Mouse (Mus musculus) kidney, embryonic 15.5 days (tissue): ENCODE data around the gene Timm44. TPM values are rescaled to one million over a fixed set of nuclear protein-coding genes. Genes with fewer than 3 reads are reported as not detected.

Source experiments
- ATAC-seq: fragments of 200-750 bp; cut with Nextera tagmentation; replicated peaks from 2 replicates; pipeline ENCODE4 v1.8.0; 2017; ENCODE audit warnings: moderate TSS enrichment; ENCODE audit not compliant: low FRiP score
- H3K27ac ChIP-seq: fragments of 300-500 bp; sonication (generic); 2 replicates; pipeline ENCODE4 v1.5.1; 2015; ENCODE audit warnings: mild to moderate bottlenecking, inconsistent platforms
- H3K27me3 ChIP-seq: fragments of 300-500 bp; sonication (generic); 2 replicates; pipeline ENCODE4 v1.6.1; 2015; ENCODE audit warnings: inconsistent platforms
- H3K36me3 ChIP-seq: fragments of 300-500 bp; sonication (generic); 2 replicates; pipeline ENCODE4 v1.6.1; 2015; ENCODE audit warnings: inconsistent platforms
- H3K4me1 ChIP-seq: fragments of 300-500 bp; sonication (generic); 2 replicates; pipeline ENCODE4 v1.6.1; 2015; ENCODE audit warnings: inconsistent platforms
- H3K4me2 ChIP-seq: fragments of 300-500 bp; sonication (generic); 2 replicates; pipeline ENCODE4 v1.6.1; 2015; ENCODE audit warnings: moderate library complexity, mild to moderate bottlenecking, inconsistent platforms
- H3K4me3 ChIP-seq: fragments of 300-500 bp; sonication (generic); replicated peaks from 2 replicates; pipeline ENCODE4 v1.5.1; 2015; ENCODE audit warnings: mild to moderate bottlenecking, inconsistent platforms
- H3K9ac ChIP-seq: fragments of 300-500 bp; sonication (generic); 2 replicates; pipeline ENCODE4 v1.6.1; 2015; ENCODE audit warnings: mild to moderate bottlenecking, inconsistent platforms
- H3K9me3 ChIP-seq: fragments of 300-500 bp; sonication (generic); replicated peaks from 2 replicates; pipeline ENCODE4 v1.6.1; 2016; ENCODE audit warnings: inconsistent platforms
- WGBS: fragments of 180-500 bp; shearing (Covaris S2); methylation state at CpG from one replicate; pipeline ENCODE4 v1.1.7; 2015; ENCODE audit warnings: mixed read lengths; 5-methylcytosine and 5-hydroxymethylcytosine counted together
- polyA plus RNA-seq: library from polyadenylated mRNA; unstranded; fragments of >200 nt; fragmentation: Nextera tagmentation; extraction: Ambion mirVana; gene quantifications from 2 replicates; pipeline ENCODE4 v1.2.1, GENCODE M21; 2015

Gene Timm44
- polyA plus RNA-seq, 1 experiment from 2014 or later = 69.5 TPM

DNA sequence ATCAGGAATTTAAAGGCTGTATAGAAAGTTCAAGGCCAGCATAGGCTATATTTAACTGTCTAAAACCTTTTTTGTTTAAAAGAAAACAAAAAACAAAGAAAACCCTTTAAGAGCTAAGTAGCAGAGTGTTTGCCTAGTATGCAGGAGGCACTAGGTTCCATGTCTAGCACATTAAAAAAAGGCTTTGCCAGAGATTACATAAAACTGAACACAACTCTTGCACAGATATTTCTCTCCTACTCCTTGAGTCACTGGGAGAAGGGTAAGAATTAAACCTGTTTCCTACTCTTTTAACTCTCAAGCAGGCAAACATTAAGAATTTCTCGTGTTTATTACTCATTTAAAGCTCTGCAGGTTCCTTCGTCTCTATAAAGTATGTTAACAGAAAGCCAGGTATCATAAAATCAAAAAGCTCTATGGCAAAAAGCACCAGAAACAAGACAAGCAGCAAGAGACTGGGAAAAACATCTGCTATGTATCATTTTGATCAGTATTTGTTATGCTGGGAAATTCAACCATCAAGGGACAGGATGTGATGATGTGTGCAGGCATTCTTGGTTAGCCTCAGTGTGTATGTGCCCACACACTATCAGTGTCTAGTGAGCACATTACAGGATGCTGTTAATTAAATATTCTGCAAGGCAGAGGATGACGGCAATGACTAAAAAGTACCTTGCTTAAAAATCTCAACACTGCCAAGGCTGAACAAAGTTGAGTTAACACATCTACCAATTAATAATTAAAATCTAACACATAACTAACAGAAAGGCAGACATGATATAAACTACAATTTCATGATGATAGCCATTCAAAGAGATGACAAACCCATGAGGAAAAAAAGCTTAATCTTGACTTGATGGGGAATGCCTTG lies 37.8 kb upstream of the Timm44 start:
- WGBS = 78% methylated on average over 3 of the region's 3 CpGs

DNA sequence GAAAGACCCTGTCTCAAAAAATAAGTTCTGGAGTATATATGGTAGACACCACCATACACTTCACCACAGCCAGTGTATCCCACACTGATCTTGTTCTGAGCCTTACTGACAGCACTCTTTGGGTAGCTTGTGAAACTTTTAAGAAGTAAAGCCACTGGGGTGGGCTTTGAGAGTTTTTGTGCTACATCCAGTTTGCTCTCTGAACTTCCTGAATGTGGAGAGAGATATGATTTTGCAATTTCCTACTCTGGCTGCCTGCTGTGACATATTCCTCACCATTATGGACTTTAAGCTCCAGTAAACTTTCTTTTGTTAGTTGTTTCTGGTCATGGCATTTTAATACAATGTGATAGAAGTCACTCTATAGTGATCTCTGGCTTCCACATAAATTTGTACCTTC lies 36.4 kb upstream of the Timm44 start:
- Histone ChIP-seq H3K27me3 (no peaks in the 10 kb centered on the region), H3K9ac (no peak overlapping the region), H3K4me2 (no peak overlapping the region), H3K9me3 (no peaks in the 10 kb centered on the region), H3K4me3 (no peak overlapping the region), H3K36me3 (peaks cover 50% of the 10 kb centered on the region), H3K27ac (no peak overlapping the region), H3K4me1 (no peaks in the 10 kb centered on the region)
- ATAC-seq = no peak

More for the DNA sequence above, 37.8 kb upstream of the Timm44 start:
- Histone ChIP-seq H3K27ac (no peak overlapping the region), H3K4me2 (no peak overlapping the region), H3K4me3 (no peak overlapping the region), H3K9ac (no peak overlapping the region), H3K36me3 (peaks cover 37% of the 10 kb centered on the region), H3K4me1 (0 out of 2 replicates have a peak, but pooled peaks cover 3% of the 10 kb centered on the region), H3K27me3 (no peaks in the 10 kb centered on the region), H3K9me3 (no peaks in the 10 kb centered on the region)
- no peak for ATAC-seq

DNA sequence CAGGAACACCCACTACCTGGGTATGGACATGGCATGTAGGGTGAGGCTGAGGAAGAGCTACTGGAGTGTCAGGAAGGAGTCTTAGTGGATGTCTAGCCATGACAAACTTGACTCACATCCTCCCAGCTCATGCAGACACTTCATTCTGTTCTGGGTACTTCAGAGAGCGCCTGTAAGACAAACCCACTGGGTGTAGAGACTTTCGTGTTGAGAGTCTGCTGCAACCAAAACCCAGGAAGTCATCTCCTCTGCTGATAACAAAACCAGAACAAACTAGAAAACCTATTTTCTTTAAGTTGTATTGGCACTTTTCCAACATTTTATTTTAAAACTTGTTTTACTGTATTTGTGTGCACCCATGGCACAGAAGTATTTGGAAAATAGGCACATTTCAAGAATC lies 30.1 kb upstream of the Timm44 start:
- no peak for ATAC-seq
- no peaks in the 10 kb centered on the region for H3K27me3 ChIP-seq
- no peak overlapping the region for H3K27ac ChIP-seq
- H3K4me2 ChIP-seq = no peak overlapping the region
- 83% methylated on average over 2 of the region's 2 CpGs for WGBS
- H3K4me1 ChIP-seq = no peaks in the 10 kb centered on the region
- no peaks in the 10 kb centered on the region for H3K9me3 ChIP-seq
- H3K4me3 ChIP-seq = no peak overlapping the region
- peaks cover 99% of the 10 kb centered on the region for H3K36me3 ChIP-seq
- no peak overlapping the region for H3K9ac ChIP-seq

- ATAC-seq = no peak
- H3K27ac ChIP-seq = no peak overlapping the region
- no peak overlapping the region for H3K4me3 ChIP-seq
- H3K4me1 ChIP-seq = no peaks in the 10 kb centered on the region
- H3K27me3 ChIP-seq = no peaks in the 10 kb centered on the region
- no peaks in the 10 kb centered on the region for H3K9me3 ChIP-seq
- H3K9ac ChIP-seq = no peak overlapping the region
- no peak overlapping the region for H3K4me2 ChIP-seq
- H3K36me3 ChIP-seq = peaks cover 99% of the 10 kb centered on the region
- WGBS = 82% methylated on average over 3 of the region's 3 CpGs
These were observed 28.4 kb upstream of the Timm44 start for GRCm38 (mm10) chr8:4304124-4304547.

- no peaks in the 10 kb centered on the region for H3K4me1 ChIP-seq
- H3K27ac ChIP-seq = no peak overlapping the region
- peaks cover 100% of the 10 kb centered on the region for H3K36me3 ChIP-seq
- H3K27me3 ChIP-seq = no peaks in the 10 kb centered on the region
- no peak overlapping the region for H3K4me3 ChIP-seq
- H3K9me3 ChIP-seq = no peaks in the 10 kb centered on the region
- 96% methylated on average over 4 of the region's 4 CpGs for WGBS
- no peak overlapping the region for H3K9ac ChIP-seq
- no peak overlapping the region for H3K4me2 ChIP-seq
- ATAC-seq = no peak
These were observed 22.1 kb upstream of the Timm44 start for GRCm38 (mm10) chr8:4297822-4298221.

DNA sequence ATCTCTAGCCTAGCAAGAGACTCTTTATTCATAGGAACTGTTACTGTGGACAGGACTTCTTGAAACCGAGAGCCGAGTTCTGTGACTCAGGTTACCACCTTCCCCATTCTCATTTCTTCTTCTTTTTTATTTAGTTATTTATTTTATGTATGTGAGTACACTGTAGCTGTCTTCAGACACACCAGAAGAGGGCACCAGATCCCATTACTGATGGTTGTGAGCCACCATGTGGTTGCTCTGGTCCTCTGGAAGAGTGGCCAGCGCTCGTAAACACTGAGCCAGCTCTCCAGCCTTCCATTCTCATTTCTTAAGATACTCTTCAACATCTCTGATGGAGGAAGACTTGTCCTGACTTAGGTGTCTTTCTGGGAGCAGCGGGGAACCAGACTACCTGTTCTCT lies 17.0 kb upstream of the Timm44 start:
- Histone ChIP-seq H3K4me2 (no peak overlapping the region), H3K27me3 (no peaks in the 10 kb centered on the region), H3K9me3 (no peaks in the 10 kb centered on the region), H3K36me3 (peaks cover 99% of the 10 kb centered on the region), H3K27ac (no peak overlapping the region), H3K4me3 (no peak overlapping the region), H3K4me1 (no peaks in the 10 kb centered on the region), H3K9ac (no peak overlapping the region)
- 92% methylated on average over 5 of the region's 5 CpGs for WGBS
- ATAC-seq = no peak

DNA sequence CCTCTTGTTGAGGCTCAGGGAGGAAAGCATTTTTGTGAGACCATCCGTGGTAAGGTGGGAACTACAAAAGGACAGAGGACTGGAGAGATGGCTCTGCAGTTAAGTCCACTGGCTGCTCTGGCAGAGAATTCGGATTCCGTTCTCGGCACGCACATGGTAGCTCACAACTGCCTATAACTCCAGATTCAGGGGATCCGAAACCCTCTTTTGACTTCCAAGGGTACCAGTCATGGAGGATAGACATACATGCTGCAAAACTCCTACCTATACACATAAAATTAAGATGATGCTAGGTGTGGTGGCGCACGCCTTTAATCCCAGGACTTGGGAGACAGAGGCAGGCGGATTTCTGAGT lies 375 bp upstream of the Timm44 start:
- Histone ChIP-seq H3K9me3 (no peaks in the 10 kb centered on the region), H3K27me3 (no peaks in the 10 kb centered on the region), H3K9ac (peak overlapping the region; percentile 79), H3K4me3 (peak overlapping the region; percentile 77), H3K36me3 (peaks cover 29% of the 10 kb centered on the region), H3K4me2 (peak overlapping the region; percentile 64), H3K4me1 (peaks cover 18% of the 10 kb centered on the region), H3K27ac (peak overlapping the region; percentile 52)
- no peak; the same call in 1 of the 2 replicates for ATAC-seq
- 27% methylated on average over 9 of the region's 9 CpGs for WGBS

- Histone ChIP-seq H3K27me3 (no peaks in the 10 kb centered on the region), H3K4me2 (no peak overlapping the region), H3K4me3 (no peak overlapping the region), H3K4me1 (peaks cover 3% of the 10 kb centered on the region), H3K9ac (no peak overlapping the region), H3K36me3 (peaks cover 94% of the 10 kb centered on the region), H3K27ac (no peak overlapping the region), H3K9me3 (no peaks in the 10 kb centered on the region)
- ATAC-seq = no peak
- 91% methylated on average over 6 of the region's 6 CpGs for WGBS
These were observed 6.1 kb downstream of the Timm44 start for GRCm38 (mm10) chr8:4269609-4270008.

GRCm38 (mm10) chr8:4267627-4268026 lies 8.1 kb downstream of the Timm44 start:
- H3K4me2 ChIP-seq = no peak overlapping the region
- H3K4me3 ChIP-seq = no peak overlapping the region
- ATAC-seq = peak; percentile 65; the same call in 1 of the 2 replicates
- H3K9me3 ChIP-seq = no peaks in the 10 kb centered on the region
- no peak overlapping the region for H3K9ac ChIP-seq
- H3K27ac ChIP-seq = no peak overlapping the region
- no peaks in the 10 kb centered on the region for H3K4me1 ChIP-seq
- WGBS = 83% methylated on average over 15 of the region's 15 CpGs
- no peaks in the 10 kb centered on the region for H3K27me3 ChIP-seq
- H3K36me3 ChIP-seq = peaks cover 100% of the 10 kb centered on the region

DNA sequence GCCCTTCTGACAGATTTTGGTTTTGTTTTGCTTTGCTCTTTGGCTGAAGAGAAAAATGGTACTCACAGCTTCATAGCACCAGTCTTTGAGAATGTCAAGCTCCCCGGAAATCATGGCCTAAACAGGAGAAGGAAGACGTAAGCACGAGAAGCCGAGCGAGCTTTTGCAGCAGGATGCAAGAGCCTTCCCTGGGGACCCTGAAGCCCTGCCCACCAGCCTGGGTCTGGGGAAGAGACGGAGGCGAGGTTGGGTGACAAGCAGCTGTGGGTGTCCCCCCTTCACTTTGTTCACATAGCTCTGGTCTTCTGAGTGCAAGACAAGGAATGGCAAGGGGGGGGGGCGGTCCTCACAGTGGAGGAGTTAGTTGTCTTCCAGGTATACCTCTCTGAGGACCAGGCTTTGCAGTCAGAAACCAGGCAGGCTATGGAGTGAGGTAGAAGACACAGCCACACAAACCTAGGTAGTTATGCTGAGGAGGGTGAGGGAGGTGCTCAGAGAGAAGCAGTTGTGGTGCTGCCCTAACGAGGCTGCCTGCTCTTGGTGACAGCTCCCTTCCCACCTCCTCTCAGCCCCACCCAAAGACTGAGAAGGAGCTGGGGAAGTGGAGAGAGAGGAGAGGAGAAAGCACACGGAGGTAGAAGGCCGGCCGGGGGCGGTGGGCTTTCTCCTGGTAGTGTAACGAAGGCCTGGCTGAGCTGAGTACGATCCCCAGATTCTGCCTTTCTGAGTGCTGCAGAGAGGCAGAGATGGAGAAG lies 10.4 kb downstream of the Timm44 start:
- H3K9ac ChIP-seq = no peak overlapping the region
- H3K36me3 ChIP-seq = peaks cover 100% of the 10 kb centered on the region
- no peaks in the 10 kb centered on the region for H3K9me3 ChIP-seq
- no peak overlapping the region for H3K4me2 ChIP-seq
- ATAC-seq = no peak
- no peaks in the 10 kb centered on the region for H3K4me1 ChIP-seq
- H3K27ac ChIP-seq = no peak overlapping the region
- H3K27me3 ChIP-seq = no peaks in the 10 kb centered on the region
- 89% methylated on average over 15 of the region's 15 CpGs for WGBS
- no peak overlapping the region for H3K4me3 ChIP-seq

- no peak overlapping the region for H3K27ac ChIP-seq
- H3K4me1 ChIP-seq = peaks cover 10% of the 10 kb centered on the region
- no peak for ATAC-seq
- H3K27me3 ChIP-seq = no peaks in the 10 kb centered on the region
- H3K4me3 ChIP-seq = no peak overlapping the region
- 89% methylated on average over 8 of the region's 8 CpGs for WGBS
- H3K9me3 ChIP-seq = no peaks in the 10 kb centered on the region
- H3K4me2 ChIP-seq = no peak overlapping the region
- peaks cover 87% of the 10 kb centered on the region for H3K36me3 ChIP-seq
- H3K9ac ChIP-seq = no peak overlapping the region
These were observed 12.5 kb downstream of the Timm44 start for GRCm38 (mm10) chr8:4263105-4263791.

DNA sequence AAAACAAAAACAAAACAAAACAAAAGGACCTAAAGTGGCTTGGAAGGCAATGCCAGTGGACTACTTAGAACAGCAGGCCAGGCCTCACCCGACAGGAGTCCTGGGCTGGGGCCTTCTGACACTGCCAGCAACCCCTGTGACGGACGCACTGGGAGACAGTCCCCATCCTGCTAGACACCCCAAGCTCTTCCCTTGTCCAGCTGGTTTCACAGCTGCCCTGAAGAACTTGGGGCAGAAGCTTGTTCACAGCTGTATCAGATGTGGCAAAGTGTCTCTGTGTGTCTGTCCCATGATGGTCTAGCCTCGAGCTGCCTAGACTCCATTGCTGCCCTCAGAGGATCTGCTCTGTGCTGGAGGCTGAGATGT lies 15.9 kb downstream of the Timm44 start:
- Histone ChIP-seq H3K27ac (peak overlapping the region; percentile 84), H3K27me3 (no peaks in the 10 kb centered on the region), H3K9ac (no peak overlapping the region), H3K36me3 (peaks cover 71% of the 10 kb centered on the region), H3K4me3 (peak overlapping the region; percentile 71; the same call in 1 of the 2 replicates), H3K4me1 (peaks cover 31% of the 10 kb centered on the region), H3K4me2 (0 out of 2 replicates have a peak overlapping the region, but pooled peaks have one; percentile 81), H3K9me3 (no peaks in the 10 kb centered on the region)
- no peak for ATAC-seq
- 80% methylated on average over 4 of the region's 4 CpGs for WGBS
